Mouse (Mus musculus) heart, embryonic 15.5 days (tissue): ENCODE measurements at regions not wholly inside any gene's neighbourhood (a gene's known extent, or its start where the extent isn't known, plus 50 kb on each side); places are given as distances from the start of the nearest gene placed in this dataset.

Source experiments
- ATAC-seq: fragments of 200-750 bp; cut with Nextera tagmentation; replicated peaks from 2 replicates; pipeline ENCODE4 v1.8.0; 2017; ENCODE audit warnings: low read depth, moderate TSS enrichment; ENCODE audit not compliant: insufficient number of reproducible peaks, insufficient read depth, low FRiP score
- H3K27ac ChIP-seq: fragments of 300-500 bp; sonication (generic); 2 replicates; pipeline ENCODE4 v1.5.1; 2015; ENCODE audit warnings: mild to moderate bottlenecking, inconsistent platforms
- H3K27me3 ChIP-seq: fragments of 300-500 bp; sonication (generic); 2 replicates; pipeline ENCODE4 v1.6.1; 2015; ENCODE audit warnings: inconsistent platforms
- H3K36me3 ChIP-seq: fragments of 300-500 bp; sonication (generic); 2 replicates; pipeline ENCODE4 v1.6.1; 2015; ENCODE audit warnings: mild to moderate bottlenecking, inconsistent platforms
- H3K4me1 ChIP-seq: fragments of 300-500 bp; sonication (generic); replicated peaks from 2 replicates; pipeline ENCODE4 v1.6.1; 2015; ENCODE audit warnings: inconsistent platforms
- H3K4me2 ChIP-seq: fragments of 300-500 bp; sonication (generic); 2 replicates; pipeline ENCODE4 v1.6.1; 2015; ENCODE audit warnings: inconsistent platforms, mild to moderate bottlenecking, moderate library complexity
- H3K4me3 ChIP-seq: fragments of 300-500 bp; sonication (generic); 2 replicates; pipeline ENCODE4 v1.5.1; 2015; ENCODE audit warnings: mild to moderate bottlenecking, inconsistent platforms
- H3K9ac ChIP-seq: fragments of 300-500 bp; sonication (generic); 2 replicates; pipeline ENCODE4 v1.6.1; 2015; ENCODE audit warnings: mild to moderate bottlenecking, inconsistent platforms
- H3K9me3 ChIP-seq: fragments of 300-500 bp; sonication (generic); replicated peaks from 2 replicates; pipeline ENCODE4 v1.6.1; 2016; ENCODE audit warnings: inconsistent platforms
- WGBS: fragments of 180-500 bp; shearing (Covaris S2); methylation state at CpG from one replicate; pipeline ENCODE4 v1.1.7; 2015; ENCODE audit warnings: mixed read lengths; 5-methylcytosine and 5-hydroxymethylcytosine counted together

DNA sequence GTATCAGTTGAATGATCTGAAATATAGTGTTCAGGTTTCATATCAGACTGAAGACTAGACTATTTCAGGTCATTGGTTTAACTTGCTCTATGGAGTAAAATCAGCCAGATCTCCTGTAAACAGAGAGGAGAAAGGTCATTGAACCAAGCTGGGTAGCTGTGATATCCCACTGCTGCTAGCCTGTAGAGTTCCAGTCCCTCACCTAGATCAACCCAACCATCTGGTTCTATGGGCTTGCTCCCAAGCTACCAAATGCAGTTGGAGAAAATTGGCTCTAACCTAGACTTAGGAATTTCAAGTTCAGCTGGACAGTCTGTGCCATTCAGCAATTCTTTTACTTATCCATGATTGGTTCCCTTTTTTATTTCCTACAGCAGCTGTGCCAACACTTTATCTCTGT is 373.1 kb upstream of the Atp2b1 start:
- no peaks in the 10 kb centered on the region for H3K27me3 ChIP-seq
- no peaks in the 10 kb centered on the region for H3K9me3 ChIP-seq
- ATAC-seq, result no peak
- no peak overlapping the region for H3K27ac ChIP-seq
- H3K4me1 ChIP-seq, result 0 out of 2 replicates have a peak, but pooled peaks cover 5% of the 10 kb centered on the region
- H3K36me3 ChIP-seq, result no peaks in the 10 kb centered on the region
- H3K9ac ChIP-seq, result no peak overlapping the region
- no peak overlapping the region for H3K4me3 ChIP-seq
- H3K4me2 ChIP-seq, result no peak overlapping the region

GRCm38 (mm10) chr10:98542072-98542471 is 372.1 kb upstream of the Atp2b1 start:
- Histone ChIP-seq H3K4me2 (no peak overlapping the region), H3K9me3 (no peaks in the 10 kb centered on the region), H3K4me1 (0 out of 2 replicates have a peak, but pooled peaks cover 5% of the 10 kb centered on the region), H3K36me3 (no peaks in the 10 kb centered on the region), H3K9ac (no peak overlapping the region), H3K27me3 (no peaks in the 10 kb centered on the region), H3K4me3 (no peak overlapping the region), H3K27ac (no peak overlapping the region)
- WGBS, result 93% methylated on average over 2 of the region's 2 CpGs
- ATAC-seq, result no peak

DNA sequence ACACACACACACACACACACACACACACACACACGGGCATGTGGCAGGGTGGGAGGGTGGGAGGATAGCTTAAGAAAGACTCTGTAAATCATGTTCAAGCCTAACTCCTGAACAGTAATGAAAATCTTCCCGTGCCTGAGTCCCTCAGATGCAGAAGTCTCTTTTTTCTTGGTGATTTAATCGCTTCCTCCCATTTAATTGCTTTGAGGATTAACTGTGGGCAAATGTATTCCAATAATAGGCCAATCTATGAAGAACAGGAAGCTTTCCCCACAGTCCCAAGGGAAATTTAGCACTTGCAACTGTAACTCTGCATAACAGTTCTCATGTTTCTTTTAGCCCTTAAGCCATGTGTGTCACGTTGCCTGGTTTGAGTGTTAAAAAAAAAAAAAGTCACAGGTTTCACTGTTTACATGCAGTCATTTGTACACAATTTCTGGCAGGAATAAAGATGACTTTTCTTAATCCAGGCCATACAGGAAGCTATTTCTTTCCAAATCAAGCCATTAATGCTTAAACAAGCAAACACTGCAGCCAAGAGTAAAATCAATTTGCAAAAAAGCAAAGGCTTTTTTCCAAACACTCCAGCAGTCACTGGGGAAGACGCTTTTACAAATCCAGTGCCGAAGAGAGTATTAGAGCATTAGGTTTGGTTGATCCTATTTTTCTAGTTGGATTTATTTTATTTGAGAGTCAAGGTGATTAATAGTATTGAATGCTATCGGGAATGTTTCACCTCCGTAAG is 370.8 kb upstream of the Atp2b1 start:
- no peak overlapping the region for H3K4me2 ChIP-seq
- H3K9me3 ChIP-seq, result no peaks in the 10 kb centered on the region
- no peak for ATAC-seq
- H3K9ac ChIP-seq, result no peak overlapping the region
- H3K36me3 ChIP-seq, result no peaks in the 10 kb centered on the region
- no peaks in the 10 kb centered on the region for H3K27me3 ChIP-seq
- peak overlapping the region; percentile 34; the same call in 1 of the 2 replicates for H3K27ac ChIP-seq
- no peak overlapping the region for H3K4me3 ChIP-seq
- H3K4me1 ChIP-seq, result 0 out of 2 replicates have a peak, but pooled peaks cover 5% of the 10 kb centered on the region
- 43% methylated on average over 8 of the region's 8 CpGs for WGBS

- ATAC-seq, result no peak
- H3K9ac ChIP-seq, result no peak overlapping the region
These were observed 370.2 kb upstream of the Atp2b1 start for GRCm38 (mm10) chr10:98543998-98544349.

DNA sequence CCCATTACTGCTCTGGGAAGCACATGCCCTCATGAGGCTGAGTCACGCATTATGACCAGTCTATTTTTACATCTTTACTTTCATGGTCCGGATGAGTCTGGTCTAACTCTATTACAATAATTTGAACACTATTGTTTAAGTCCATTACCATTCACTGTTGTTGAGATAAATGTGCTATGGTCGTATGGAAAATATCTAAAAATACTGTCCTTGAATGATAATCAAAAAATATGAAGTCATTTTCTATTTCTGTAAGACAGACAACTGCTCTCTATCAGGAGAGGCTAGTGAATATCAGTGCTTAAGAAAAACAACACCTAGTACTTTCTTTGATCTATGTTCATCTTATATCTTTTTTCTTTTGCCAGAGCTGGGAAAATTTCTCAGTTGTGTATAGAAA is 359.6 kb upstream of the Atp2b1 start:
- Histone ChIP-seq H3K4me1 (no peaks in the 10 kb centered on the region), H3K36me3 (no peaks in the 10 kb centered on the region), H3K9ac (no peak overlapping the region), H3K4me2 (no peak overlapping the region), H3K4me3 (no peak overlapping the region), H3K27me3 (no peaks in the 10 kb centered on the region), H3K9me3 (no peaks in the 10 kb centered on the region), H3K27ac (no peak overlapping the region)
- 42% methylated on average over 3 of the region's 3 CpGs for WGBS
- ATAC-seq, result no peak

More at GRCm38 (mm10) chr10:98543998-98544349, 370.2 kb upstream of the Atp2b1 start:
- Histone ChIP-seq H3K9me3 (no peaks in the 10 kb centered on the region), H3K4me2 (no peak overlapping the region), H3K27me3 (no peaks in the 10 kb centered on the region), H3K36me3 (no peaks in the 10 kb centered on the region), H3K27ac (peak overlapping the region; percentile 34; the same call in 1 of the 2 replicates), H3K4me1 (0 out of 2 replicates have a peak, but pooled peaks cover 5% of the 10 kb centered on the region), H3K4me3 (no peak overlapping the region)
- 50% methylated on average over 5 of the region's 5 CpGs for WGBS

GRCm38 (mm10) chr10:98557470-98558060 is 356.6 kb upstream of the Atp2b1 start:
- H3K9ac ChIP-seq, result no peak overlapping the region
- no peaks in the 10 kb centered on the region for H3K27me3 ChIP-seq
- H3K4me1 ChIP-seq, result no peaks in the 10 kb centered on the region
- no peaks in the 10 kb centered on the region for H3K9me3 ChIP-seq
- H3K4me3 ChIP-seq, result no peak overlapping the region
- ATAC-seq, result no peak
- H3K36me3 ChIP-seq, result no peaks in the 10 kb centered on the region
- no peak overlapping the region for H3K27ac ChIP-seq
- 80% methylated on average over 9 of the region's 9 CpGs for WGBS
- no peak overlapping the region for H3K4me2 ChIP-seq

- Histone ChIP-seq H3K9ac (no peak overlapping the region), H3K27me3 (no peaks in the 10 kb centered on the region), H3K9me3 (no peaks in the 10 kb centered on the region), H3K4me2 (no peak overlapping the region), H3K4me3 (no peak overlapping the region), H3K27ac (no peak overlapping the region), H3K4me1 (no peaks in the 10 kb centered on the region), H3K36me3 (no peaks in the 10 kb centered on the region)
- WGBS, result 79% methylated on average over 2 of the region's 2 CpGs
- no peak for ATAC-seq
These were observed 355.6 kb upstream of the Atp2b1 start for GRCm38 (mm10) chr10:98558560-98558959.

DNA sequence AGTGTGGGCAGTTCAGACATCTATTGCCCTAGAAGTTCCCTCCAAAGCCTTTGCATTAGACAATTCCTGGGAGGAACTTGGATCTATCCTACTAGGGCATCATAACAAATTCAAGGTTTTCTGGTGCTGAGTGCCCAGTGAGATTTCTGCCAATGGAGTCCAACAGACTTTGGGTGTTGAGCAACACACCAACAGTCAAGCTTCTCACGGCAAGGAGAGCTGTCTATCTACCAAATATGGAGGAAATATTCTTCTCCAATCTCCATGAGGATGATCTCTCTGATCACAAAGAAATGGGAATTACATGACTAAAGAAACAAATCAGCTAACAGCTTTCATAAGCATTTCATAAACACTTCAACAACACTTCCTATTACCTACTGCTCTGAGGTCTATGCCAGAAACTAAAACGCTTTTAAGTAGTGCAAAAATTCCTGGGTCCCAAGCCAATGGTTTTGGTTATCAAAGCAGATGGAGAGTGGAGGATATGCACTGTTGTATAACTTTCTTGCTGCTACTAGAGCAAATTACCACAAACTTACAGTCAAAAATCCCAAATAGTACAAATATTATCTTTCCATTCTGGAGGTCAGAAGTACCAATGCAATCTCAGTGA is 351.8 kb upstream of the Atp2b1 start:
- WGBS, result 63% methylated on average over 2 of the region's 2 CpGs
- Histone ChIP-seq H3K9me3 (no peaks in the 10 kb centered on the region), H3K27me3 (no peaks in the 10 kb centered on the region), H3K4me2 (no peak overlapping the region), H3K36me3 (no peaks in the 10 kb centered on the region), H3K4me3 (no peak overlapping the region), H3K27ac (no peak overlapping the region), H3K4me1 (no peaks in the 10 kb centered on the region), H3K9ac (no peak overlapping the region)
- ATAC-seq, result no peak

DNA sequence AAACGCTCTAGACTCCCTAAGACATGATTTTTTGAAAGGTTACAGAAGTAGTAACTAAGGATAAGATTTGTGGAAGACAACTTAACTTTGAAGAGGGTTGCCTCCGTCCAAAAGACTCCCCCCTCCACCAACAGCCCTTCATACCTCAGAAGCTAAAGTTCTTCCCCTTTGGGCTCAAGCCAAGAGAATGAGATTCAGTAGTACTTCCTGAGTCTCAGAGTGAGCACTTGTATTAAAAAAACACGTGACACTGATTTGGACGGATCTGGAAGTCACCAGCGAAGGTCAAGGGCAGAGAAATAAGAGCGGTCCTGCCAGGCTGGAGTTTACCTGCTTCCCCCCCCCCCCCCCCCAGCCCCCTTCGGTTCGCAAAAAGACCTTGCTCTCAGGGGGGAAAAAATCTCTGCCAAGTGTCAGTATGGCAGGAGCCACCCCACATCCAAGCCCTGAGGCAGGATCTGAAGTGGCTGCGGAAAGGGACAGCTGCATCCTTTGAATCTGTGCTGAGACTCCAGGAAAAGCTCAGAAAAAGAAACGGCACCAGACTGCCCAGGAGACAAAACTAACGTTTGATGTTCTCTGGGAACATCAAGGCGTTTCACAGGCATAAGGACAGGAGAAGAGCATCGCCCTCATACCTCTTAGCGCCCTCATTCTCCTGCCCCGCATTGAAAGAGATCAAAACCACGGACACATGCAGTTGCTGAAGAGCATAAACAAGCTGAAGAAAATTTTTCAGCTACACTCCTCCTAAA is 341.2 kb upstream of the Atp2b1 start:
- H3K27ac ChIP-seq, result no peak overlapping the region
- no peaks in the 10 kb centered on the region for H3K9me3 ChIP-seq
- H3K36me3 ChIP-seq, result no peaks in the 10 kb centered on the region
- H3K4me1 ChIP-seq, result peaks cover 8% of the 10 kb centered on the region; the same call in 1 of the 2 replicates
- H3K4me2 ChIP-seq, result peak overlapping the region; percentile 55
- no peaks in the 10 kb centered on the region for H3K27me3 ChIP-seq
- H3K4me3 ChIP-seq, result no peak overlapping the region
- no peak for ATAC-seq
- H3K9ac ChIP-seq, result no peak overlapping the region
- WGBS, result 45% methylated on average over 14 of the region's 16 CpGs

DNA sequence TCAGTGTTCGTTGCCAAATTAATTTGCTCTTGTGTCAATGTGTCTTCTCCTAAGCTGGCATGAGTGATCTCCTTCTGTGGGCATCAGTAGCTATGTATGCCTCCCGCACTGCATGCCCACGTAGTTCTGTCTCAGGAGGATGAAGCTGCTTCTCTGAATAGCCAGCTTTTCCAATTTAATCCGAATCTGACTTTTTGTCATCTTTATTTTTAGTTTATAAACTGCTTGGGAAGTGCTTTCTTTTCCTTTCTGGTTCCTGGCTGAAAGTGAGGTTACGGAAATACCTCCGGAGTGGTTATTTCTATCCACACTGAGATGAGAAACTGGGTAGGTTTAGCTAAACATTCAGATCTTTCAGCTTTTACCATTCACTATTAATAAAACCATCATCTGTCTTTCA is 337.2 kb upstream of the Atp2b1 start:
- no peaks in the 10 kb centered on the region for H3K27me3 ChIP-seq
- no peak overlapping the region for H3K9ac ChIP-seq
- no peak overlapping the region for H3K27ac ChIP-seq
- 82% methylated on average over 6 of the region's 6 CpGs for WGBS
- no peaks in the 10 kb centered on the region for H3K36me3 ChIP-seq
- H3K4me2 ChIP-seq, result no peak overlapping the region
- peaks cover 8% of the 10 kb centered on the region; the same call in 1 of the 2 replicates for H3K4me1 ChIP-seq
- no peak for ATAC-seq
- H3K4me3 ChIP-seq, result no peak overlapping the region
- H3K9me3 ChIP-seq, result no peaks in the 10 kb centered on the region

- WGBS, result 81% methylated on average over 1 of the region's 1 CpGs
- 0 out of 2 replicates have a peak overlapping the region, but pooled peaks have one; percentile 4 for H3K27ac ChIP-seq
These were observed 329.4 kb upstream of the Atp2b1 start for GRCm38 (mm10) chr10:98584776-98585175.

More at GRCm38 (mm10) chr10:98584776-98585175, 329.4 kb upstream of the Atp2b1 start:
- peaks cover 8% of the 10 kb centered on the region for H3K4me1 ChIP-seq
- no peaks in the 10 kb centered on the region for H3K27me3 ChIP-seq
- no peak overlapping the region for H3K4me2 ChIP-seq
- H3K36me3 ChIP-seq, result no peaks in the 10 kb centered on the region
- no peak overlapping the region for H3K4me3 ChIP-seq
- no peak overlapping the region for H3K9ac ChIP-seq
- no peaks in the 10 kb centered on the region for H3K9me3 ChIP-seq
- no peak for ATAC-seq
